Mouse (Mus musculus): ENCODE data around the gene Capsl. TPM values are rescaled to one million over a fixed set of nuclear protein-coding genes. Genes with fewer than 3 reads are reported as not detected.

Gene Capsl
- 3.6 and 4.0 TPM in 2 replicates for polyA plus RNA-seq (2015; fragmentation: Nextera tagmentation; extraction: Ambion mirVana)

DNA sequence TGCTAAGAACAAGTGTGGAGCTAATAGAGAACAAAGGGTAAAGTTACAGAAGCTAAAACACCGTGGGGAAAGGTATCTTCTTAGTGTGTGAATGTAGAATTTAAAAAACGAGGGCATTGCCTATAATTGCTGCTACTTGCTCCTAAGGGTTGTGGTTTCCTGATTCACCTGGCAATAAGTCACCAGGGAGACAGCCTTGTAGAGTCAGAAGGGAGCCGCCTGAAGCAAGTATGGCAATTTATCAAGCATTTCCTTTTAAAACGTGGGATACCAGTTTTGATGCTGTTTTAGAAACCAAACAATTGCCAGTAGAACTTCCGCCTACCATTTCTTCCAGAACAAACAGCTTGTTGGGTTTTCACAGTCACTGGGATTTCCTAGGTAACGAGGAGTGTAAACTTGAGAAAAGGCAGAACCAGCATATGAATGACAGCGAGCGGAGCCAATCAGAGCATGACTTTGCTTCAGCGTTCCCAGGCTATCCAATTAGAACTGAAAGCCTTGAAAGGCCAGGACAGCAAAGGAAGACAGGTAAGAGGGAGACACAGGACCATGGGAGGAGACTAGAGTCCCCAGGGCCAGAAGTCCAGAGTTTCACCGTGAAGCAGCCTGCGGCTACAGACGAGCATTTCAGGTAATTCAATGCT is at the start of gene Capsl:
Gene Capsl (plus strand): TSS at position 495 of the 647 bp plus-strand sequence.
- WGBS: 36% methylated on average over 12 of the region's 12 CpGs
- Histone ChIP-seq H3K9me3 (ENCODE audit: control insufficient read depth, low read length) (no peaks in the 10 kb centered on the region), H3K4me2 (ENCODE audit: low read depth, low read length) (peak within 1 kb of the TSS; percentile 31), H3K9ac (ENCODE audit: low read depth, low read length) (no peak within 1 kb of the TSS), H3K27me3 (replicated peaks; ENCODE audit: control insufficient read depth, insufficient read depth, low read length) (no peaks in the 10 kb centered on the region), H3K27ac (ENCODE audit: low read length) (no peak within 1 kb of the TSS), H3K4me1 (ENCODE audit: control insufficient read depth, insufficient read depth, low read length) (no peaks in the 10 kb centered on the region), H3K36me3 (ENCODE audit: control insufficient read depth, insufficient read depth, low read length) (no peaks in the 10 kb centered on the region), H3K4me3 (ENCODE audit: low read length) (peak within 1 kb of the TSS; percentile 27)
- ATAC-seq: peak; percentile 100

DNA sequence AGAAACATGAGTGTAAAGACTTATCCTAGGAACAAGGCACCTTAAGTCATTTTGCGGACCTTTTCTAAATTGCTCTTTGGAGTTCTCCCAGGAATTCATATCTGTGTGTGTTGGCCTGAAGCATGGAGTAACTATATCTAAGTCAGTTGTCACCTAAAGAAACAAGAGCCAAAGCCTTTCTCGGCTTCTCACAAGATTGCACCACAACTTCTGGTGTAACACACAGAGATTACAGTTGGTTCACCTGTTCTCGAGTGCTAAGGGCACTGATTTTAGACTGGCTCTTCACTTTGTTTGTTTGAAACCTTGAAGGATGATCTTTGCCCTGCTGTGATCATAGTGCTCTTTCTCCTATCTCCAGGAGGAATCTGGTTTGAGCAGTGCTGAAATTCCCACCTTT is 26.4 kb upstream of the Capsl start:
- no peaks in the 10 kb centered on the region for H3K4me1 ChIP-seq (ENCODE audit: control insufficient read depth, insufficient read depth, low read length)
- no peaks in the 10 kb centered on the region for H3K36me3 ChIP-seq (ENCODE audit: control insufficient read depth, insufficient read depth, low read length)
- H3K27me3 ChIP-seq (replicated peaks; ENCODE audit: control insufficient read depth, insufficient read depth, low read length): no peaks in the 10 kb centered on the region
- WGBS: 85% methylated on average over 3 of the region's 3 CpGs
- no peak overlapping the region for H3K4me2 ChIP-seq (ENCODE audit: low read depth, low read length)
- no peak overlapping the region for H3K27ac ChIP-seq (ENCODE audit: low read length)
- no peak for ATAC-seq
- no peak overlapping the region for H3K9ac ChIP-seq (ENCODE audit: low read depth, low read length)
- no peaks in the 10 kb centered on the region for H3K9me3 ChIP-seq (ENCODE audit: control insufficient read depth, low read length)
- no peak overlapping the region for H3K4me3 ChIP-seq (ENCODE audit: low read length)

DNA sequence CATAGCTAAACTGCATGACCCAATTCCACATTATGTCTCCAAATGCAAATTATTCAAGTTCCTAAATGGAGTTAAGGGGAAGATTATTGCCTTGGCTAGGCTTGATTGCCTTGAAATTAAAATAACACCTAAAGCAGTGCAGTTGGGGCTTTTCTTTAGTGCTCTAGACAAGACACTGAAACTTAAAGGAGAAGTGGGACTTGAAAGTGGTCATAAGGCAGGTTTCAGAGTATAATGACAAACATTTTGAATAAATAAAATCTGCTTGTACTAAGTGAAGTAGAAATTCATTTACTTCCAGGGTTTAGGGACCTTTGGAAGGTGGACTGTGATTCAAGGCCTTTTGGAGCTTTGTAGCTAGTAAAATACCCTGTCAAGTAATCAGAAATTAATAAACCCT is 14.7 kb upstream of the Capsl start:
- no peak for ATAC-seq
- H3K4me1 ChIP-seq (ENCODE audit: control insufficient read depth, insufficient read depth, low read length): no peaks in the 10 kb centered on the region
- H3K9ac ChIP-seq (ENCODE audit: low read depth, low read length): no peak overlapping the region
- no peaks in the 10 kb centered on the region for H3K9me3 ChIP-seq (ENCODE audit: control insufficient read depth, low read length)
- H3K4me2 ChIP-seq (ENCODE audit: low read depth, low read length): no peak overlapping the region
- no peaks in the 10 kb centered on the region for H3K36me3 ChIP-seq (ENCODE audit: control insufficient read depth, insufficient read depth, low read length)
- no peak overlapping the region for H3K4me3 ChIP-seq (ENCODE audit: low read length)
- no peak overlapping the region for H3K27ac ChIP-seq (ENCODE audit: low read length)
- H3K27me3 ChIP-seq (replicated peaks; ENCODE audit: control insufficient read depth, insufficient read depth, low read length): no peaks in the 10 kb centered on the region

DNA sequence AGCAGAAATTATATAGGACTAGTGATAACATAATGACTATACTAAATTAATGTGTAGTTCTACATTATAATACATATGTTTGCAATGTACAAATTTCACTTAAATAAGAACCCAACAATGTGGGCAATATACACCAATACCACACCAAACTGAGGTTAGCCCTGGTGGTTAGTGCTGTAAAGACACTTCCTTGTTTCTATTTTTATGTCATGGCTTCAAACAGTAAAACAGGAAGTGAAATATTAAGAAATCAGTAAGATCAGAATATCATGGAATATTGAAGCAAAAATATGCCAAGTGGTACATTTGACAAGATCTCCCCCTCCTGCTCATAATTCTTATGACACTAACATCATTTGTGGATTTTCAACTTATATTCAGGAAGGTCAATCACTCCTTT is 8.0 kb upstream of the Capsl start:
- Histone ChIP-seq H3K4me3 (ENCODE audit: low read length) (no peak overlapping the region), H3K27ac (ENCODE audit: low read length) (no peak overlapping the region), H3K4me1 (ENCODE audit: control insufficient read depth, insufficient read depth, low read length) (no peaks in the 10 kb centered on the region), H3K36me3 (ENCODE audit: control insufficient read depth, insufficient read depth, low read length) (no peaks in the 10 kb centered on the region), H3K9me3 (ENCODE audit: control insufficient read depth, low read length) (no peaks in the 10 kb centered on the region), H3K9ac (ENCODE audit: low read depth, low read length) (no peak overlapping the region), H3K4me2 (ENCODE audit: low read depth, low read length) (no peak overlapping the region), H3K27me3 (replicated peaks; ENCODE audit: control insufficient read depth, insufficient read depth, low read length) (no peaks in the 10 kb centered on the region)
- ATAC-seq: no peak

DNA sequence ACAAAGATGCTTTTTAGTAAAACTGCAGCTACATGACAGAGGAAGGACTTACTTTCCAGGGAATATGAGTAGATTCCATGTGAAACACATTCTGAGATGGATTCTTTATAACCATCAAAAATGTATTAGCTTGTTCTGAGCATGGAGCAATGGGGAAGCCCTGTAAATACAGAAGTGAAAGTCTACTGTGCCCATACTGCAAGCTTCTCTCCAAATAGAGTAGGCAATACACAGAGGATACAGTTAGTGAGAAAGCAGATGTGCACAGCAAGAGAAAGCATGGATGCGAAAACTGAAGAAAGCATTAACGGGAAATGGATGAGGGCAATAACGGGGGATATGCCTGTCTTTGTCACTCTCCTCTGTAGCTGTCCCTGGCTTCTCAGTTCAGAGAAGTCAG is 6.0 kb upstream of the Capsl start:
- no peaks in the 10 kb centered on the region for H3K36me3 ChIP-seq (ENCODE audit: control insufficient read depth, insufficient read depth, low read length)
- no peaks in the 10 kb centered on the region for H3K27me3 ChIP-seq (replicated peaks; ENCODE audit: control insufficient read depth, insufficient read depth, low read length)
- no peak overlapping the region for H3K4me3 ChIP-seq (ENCODE audit: low read length)
- no peak overlapping the region for H3K27ac ChIP-seq (ENCODE audit: low read length)
- no peak for ATAC-seq
- no peak overlapping the region for H3K9ac ChIP-seq (ENCODE audit: low read depth, low read length)
- H3K4me2 ChIP-seq (ENCODE audit: low read depth, low read length): no peak overlapping the region
- WGBS: 85% methylated on average over 3 of the region's 3 CpGs
- no peaks in the 10 kb centered on the region for H3K4me1 ChIP-seq (ENCODE audit: control insufficient read depth, insufficient read depth, low read length)
- H3K9me3 ChIP-seq (ENCODE audit: control insufficient read depth, low read length): no peaks in the 10 kb centered on the region

DNA sequence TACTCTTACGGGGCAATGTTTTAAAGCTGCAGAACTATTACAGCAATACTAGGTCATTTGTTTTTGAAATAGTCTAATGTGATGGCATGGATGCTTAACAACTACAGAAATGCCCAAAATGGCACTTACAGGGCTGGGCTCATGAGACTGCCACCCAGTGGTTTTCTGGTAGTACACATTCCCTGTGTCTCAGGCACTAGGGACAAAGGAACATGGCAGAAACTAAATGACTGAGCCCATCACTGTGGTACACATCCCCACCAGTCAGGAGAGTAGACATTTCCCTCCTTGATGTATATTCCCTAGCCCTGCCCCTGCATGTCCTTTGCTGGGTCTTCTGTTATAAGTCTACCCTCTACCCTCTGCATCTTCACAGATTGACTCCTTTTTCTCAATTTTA is 16.2 kb downstream of the Capsl start:
- Histone ChIP-seq H3K4me2 (ENCODE audit: low read depth, low read length) (no peak overlapping the region), H3K4me3 (ENCODE audit: low read length) (no peak overlapping the region), H3K4me1 (ENCODE audit: control insufficient read depth, insufficient read depth, low read length) (no peaks in the 10 kb centered on the region), H3K27ac (ENCODE audit: low read length) (no peak overlapping the region), H3K27me3 (replicated peaks; ENCODE audit: control insufficient read depth, insufficient read depth, low read length) (no peaks in the 10 kb centered on the region), H3K9me3 (ENCODE audit: control insufficient read depth, low read length) (no peaks in the 10 kb centered on the region), H3K9ac (ENCODE audit: low read depth, low read length) (no peak overlapping the region), H3K36me3 (ENCODE audit: control insufficient read depth, insufficient read depth, low read length) (no peaks in the 10 kb centered on the region)
- 91% methylated on average over 1 of the region's 1 CpGs for WGBS
- ATAC-seq: no peak

DNA sequence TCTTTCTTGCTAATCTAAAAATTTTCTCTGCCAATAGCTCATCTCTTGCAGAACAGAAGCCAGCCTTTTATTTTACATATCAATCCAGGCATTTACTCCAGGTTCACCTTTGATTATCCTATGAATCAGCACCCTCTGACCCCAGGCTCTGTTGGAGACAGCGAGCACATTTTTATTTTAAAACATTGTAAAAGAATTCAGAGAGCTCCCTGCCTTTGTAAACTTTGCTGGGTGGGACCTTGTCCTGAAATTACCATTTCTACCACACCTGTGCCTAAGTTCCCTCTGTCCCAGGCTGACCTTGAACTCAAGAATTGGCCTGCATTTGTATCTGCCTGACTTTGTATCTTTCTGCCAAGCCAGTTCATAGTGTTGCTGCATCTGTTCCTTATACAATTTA is 17.0 kb downstream of the Capsl start:
- Histone ChIP-seq H3K4me2 (ENCODE audit: low read depth, low read length) (no peak overlapping the region), H3K36me3 (ENCODE audit: control insufficient read depth, insufficient read depth, low read length) (no peaks in the 10 kb centered on the region)

DNA sequence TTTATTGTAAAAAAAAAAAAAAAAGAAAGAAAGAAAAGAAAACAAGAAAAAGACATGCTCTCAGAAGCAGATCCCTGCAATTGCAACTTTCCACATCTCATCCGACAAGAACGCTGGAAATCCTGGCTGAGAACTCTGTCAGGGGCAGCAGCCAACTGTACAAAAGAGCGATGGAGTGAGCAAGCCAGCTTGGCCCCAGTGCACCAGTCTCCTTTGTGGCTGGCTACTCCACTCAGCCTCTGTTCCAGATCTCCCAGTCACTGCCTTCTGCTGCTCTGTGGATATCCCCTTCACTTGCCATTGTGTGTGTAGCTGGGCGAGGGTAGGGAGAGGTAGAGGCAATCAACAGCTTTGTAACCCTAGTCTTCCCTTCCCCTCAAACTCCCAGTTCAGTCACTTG is 18.4 kb downstream of the Capsl start:
- H3K4me3 ChIP-seq (ENCODE audit: low read length): no peak overlapping the region
- no peaks in the 10 kb centered on the region for H3K27me3 ChIP-seq (replicated peaks; ENCODE audit: control insufficient read depth, insufficient read depth, low read length)
- no peak overlapping the region for H3K27ac ChIP-seq (ENCODE audit: low read length)
- 85% methylated on average over 4 of the region's 4 CpGs for WGBS
- ATAC-seq: no peak
- H3K4me1 ChIP-seq (ENCODE audit: control insufficient read depth, insufficient read depth, low read length): no peaks in the 10 kb centered on the region
- no peaks in the 10 kb centered on the region for H3K9me3 ChIP-seq (ENCODE audit: control insufficient read depth, low read length)
- H3K4me2 ChIP-seq (ENCODE audit: low read depth, low read length): no peak overlapping the region
- H3K9ac ChIP-seq (ENCODE audit: low read depth, low read length): no peak overlapping the region
- no peaks in the 10 kb centered on the region for H3K36me3 ChIP-seq (ENCODE audit: control insufficient read depth, insufficient read depth, low read length)

More for the DNA sequence above, 17.0 kb downstream of the Capsl start:
- Histone ChIP-seq H3K4me3 (ENCODE audit: low read length) (no peak overlapping the region), H3K27me3 (replicated peaks; ENCODE audit: control insufficient read depth, insufficient read depth, low read length) (no peaks in the 10 kb centered on the region), H3K9ac (ENCODE audit: low read depth, low read length) (no peak overlapping the region), H3K27ac (ENCODE audit: low read length) (no peak overlapping the region), H3K4me1 (ENCODE audit: control insufficient read depth, insufficient read depth, low read length) (no peaks in the 10 kb centered on the region), H3K9me3 (ENCODE audit: control insufficient read depth, low read length) (no peaks in the 10 kb centered on the region)
- WGBS: 39% methylated on average over 1 of the region's 1 CpGs
- no peak for ATAC-seq

DNA sequence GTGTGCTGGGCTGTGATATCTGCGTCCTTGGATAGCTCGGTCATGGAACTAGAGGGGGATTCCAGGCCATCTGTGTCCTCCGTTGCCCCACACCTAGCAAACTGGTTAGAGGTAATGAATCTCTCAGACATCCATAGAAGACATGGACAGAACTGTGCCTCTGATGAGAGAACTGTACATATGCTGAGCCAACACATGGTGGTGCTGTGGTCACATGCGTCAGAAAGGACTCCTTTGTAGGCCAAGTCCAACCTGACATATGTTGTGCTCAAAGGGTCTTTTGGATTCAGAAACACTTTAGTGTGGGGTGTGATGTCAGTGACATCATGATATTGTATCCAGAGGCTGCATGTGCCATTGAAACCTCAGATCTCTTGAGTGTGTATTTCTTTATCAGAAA is 19.4 kb downstream of the Capsl start:
- 65% methylated on average over 4 of the region's 4 CpGs for WGBS
- ATAC-seq: peak; percentile 52; the same call in 1 of the 2 replicates
- H3K36me3 ChIP-seq (ENCODE audit: control insufficient read depth, insufficient read depth, low read length): no peaks in the 10 kb centered on the region
- H3K27me3 ChIP-seq (replicated peaks; ENCODE audit: control insufficient read depth, insufficient read depth, low read length): no peaks in the 10 kb centered on the region
- H3K9ac ChIP-seq (ENCODE audit: low read depth, low read length): no peak overlapping the region
- H3K9me3 ChIP-seq (ENCODE audit: control insufficient read depth, low read length): no peaks in the 10 kb centered on the region
- H3K4me1 ChIP-seq (ENCODE audit: control insufficient read depth, insufficient read depth, low read length): no peaks in the 10 kb centered on the region
- no peak overlapping the region for H3K4me2 ChIP-seq (ENCODE audit: low read depth, low read length)
- no peak overlapping the region for H3K27ac ChIP-seq (ENCODE audit: low read length)
- H3K4me3 ChIP-seq (ENCODE audit: low read length): no peak overlapping the region

DNA sequence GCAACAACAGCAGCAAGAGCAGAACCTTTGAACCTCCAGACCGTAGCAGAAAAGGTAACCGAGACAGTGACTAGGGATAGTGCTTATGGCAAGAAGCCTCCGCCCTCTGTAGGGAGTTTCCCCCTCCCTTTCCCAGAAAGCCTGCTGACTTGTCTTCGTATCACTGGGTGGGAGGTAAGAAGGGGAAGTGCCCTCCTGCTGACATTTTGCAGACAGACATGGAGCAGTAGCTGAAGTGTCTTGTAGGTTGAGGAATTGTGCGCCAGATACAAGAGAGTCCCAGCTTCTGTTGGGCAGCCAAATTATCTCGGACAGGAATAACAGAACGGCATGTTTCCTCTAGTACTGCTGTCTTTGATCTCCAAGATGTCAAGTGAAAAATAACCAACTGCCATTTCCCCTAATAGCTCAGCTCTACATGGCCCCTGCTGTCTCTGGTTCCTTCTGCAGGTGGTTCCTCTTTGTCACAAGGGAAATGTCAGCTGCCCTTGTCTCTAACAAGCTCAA is 27.7 kb downstream of the Capsl start:
- ATAC-seq: no peak
- H3K9me3 ChIP-seq (ENCODE audit: control insufficient read depth, low read length): no peaks in the 10 kb centered on the region
- WGBS: 48% methylated on average over 7 of the region's 7 CpGs

More for the DNA sequence above, 27.7 kb downstream of the Capsl start:
- Histone ChIP-seq H3K4me2 (ENCODE audit: low read depth, low read length) (no peak overlapping the region), H3K36me3 (ENCODE audit: control insufficient read depth, insufficient read depth, low read length) (no peaks in the 10 kb centered on the region), H3K27ac (ENCODE audit: low read length) (no peak overlapping the region), H3K4me3 (ENCODE audit: low read length) (no peak overlapping the region), H3K9ac (ENCODE audit: low read depth, low read length) (no peak overlapping the region), H3K4me1 (ENCODE audit: control insufficient read depth, insufficient read depth, low read length) (no peaks in the 10 kb centered on the region), H3K27me3 (replicated peaks; ENCODE audit: control insufficient read depth, insufficient read depth, low read length) (no peaks in the 10 kb centered on the region)
